Mouse (Mus musculus) monocyte, adult 5-6 weeks (primary cell): Measurements from ENCODE around the gene Rere. TPM values are rescaled to one million over a fixed set of nuclear protein-coding genes. Genes with fewer than 3 reads are reported as not detected.
"Not testable (repeated sequence)": the region's sequence is repeated elsewhere in the genome, so short reads cannot be mapped to it uniquely, and the experiment has no call there.

Source experiments
- ATAC-seq: fragments of 153-309, 156-312 bp; replicated peaks from 2 replicates; pipeline ENCODE4 v1.8.0; 2017; ENCODE audit warnings: mild to moderate bottlenecking; ENCODE audit not compliant: low TSS enrichment, insufficient number of reproducible peaks, severe bottlenecking, poor library complexity, low FRiP score
- total RNA-seq: library from RNA; stranded (forward); fragments of 200-1000, 200-491, 200-594 nt; gene quantifications from 3 replicates; pipeline ENCODE4 v1.2.3, GENCODE M21; 2017

The Rere gene
- total RNA-seq, 1 experiment from 2014 or later, result 11.1 TPM

DNA sequence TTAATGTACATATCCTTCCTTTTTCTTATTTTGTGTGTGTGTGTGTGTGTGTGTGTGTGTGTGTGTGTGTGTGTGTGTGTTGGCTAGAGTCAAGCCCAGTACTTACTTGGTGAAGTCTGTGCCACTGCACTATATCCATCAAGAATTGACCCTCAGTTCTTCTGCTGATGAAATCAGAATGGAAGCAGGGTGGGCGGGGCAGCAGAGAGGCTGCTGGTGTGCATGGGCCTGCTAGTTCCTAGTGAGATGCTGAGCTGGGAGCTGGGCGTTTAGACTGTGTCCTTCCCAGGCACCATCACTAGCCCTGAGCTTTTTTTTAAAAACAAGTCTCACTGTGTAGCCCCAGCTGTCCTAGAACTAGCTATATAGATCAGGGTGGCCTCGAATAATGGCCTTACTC is 313.6 kb downstream of the Rere start:
- ATAC-seq, result no peak

- no peak for ATAC-seq
Observed at GRCm38 (mm10) chr4:150595991-150596390, 314.5 kb downstream of the Rere start.

- ATAC-seq, result no peak
Observed at GRCm38 (mm10) chr4:150598686-150599085, 317.2 kb downstream of the Rere start.

GRCm38 (mm10) chr4:150599119-150599992 is 317.9 kb downstream of the Rere start:
- no peak for ATAC-seq

- not testable (repeated sequence) for ATAC-seq
Observed at GRCm38 (mm10) chr4:150600503-150600902, 319.1 kb downstream of the Rere start.

GRCm38 (mm10) chr4:150601489-150601888 is 320.0 kb downstream of the Rere start:
- no peak for ATAC-seq

GRCm38 (mm10) chr4:150603366-150604061 is 322.1 kb downstream of the Rere start:
- ATAC-seq, result no peak

GRCm38 (mm10) chr4:150605804-150606203 is 324.4 kb downstream of the Rere start:
- peak; percentile 66 for ATAC-seq

DNA sequence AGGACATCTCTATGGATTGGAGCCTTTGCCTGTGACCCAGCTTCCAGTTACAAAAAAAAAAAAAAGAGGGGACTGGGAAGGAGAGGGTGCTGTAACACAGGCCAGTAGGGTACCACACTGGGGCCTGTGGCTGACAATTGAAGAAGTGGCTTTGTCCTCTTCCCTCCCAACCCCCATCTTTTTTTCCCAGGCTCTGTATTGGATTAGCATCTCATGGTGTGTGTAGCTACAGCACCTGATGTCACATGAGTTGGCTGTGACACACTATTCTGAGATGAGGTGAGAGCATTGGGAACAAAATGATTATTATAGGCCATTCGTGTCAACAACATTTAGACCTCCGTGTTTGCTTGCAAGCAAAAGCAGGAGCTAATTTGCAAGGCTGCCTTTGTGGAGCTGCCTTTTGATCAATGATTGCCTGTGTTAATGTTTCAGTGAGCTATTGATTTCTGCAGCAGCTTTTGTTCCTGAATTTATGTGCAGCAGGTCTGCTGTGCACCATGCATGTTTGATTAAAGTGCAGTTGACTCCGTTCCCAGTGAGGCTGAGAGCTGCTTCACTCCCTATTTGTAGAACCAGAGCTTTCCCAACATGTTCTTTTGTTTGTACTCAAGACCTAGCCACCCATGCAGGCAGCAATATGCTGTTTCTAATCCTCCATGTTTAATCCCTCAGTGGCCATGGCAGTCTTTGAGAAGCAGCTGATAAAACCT is 325.2 kb downstream of the Rere start:
- ATAC-seq, result no peak

DNA sequence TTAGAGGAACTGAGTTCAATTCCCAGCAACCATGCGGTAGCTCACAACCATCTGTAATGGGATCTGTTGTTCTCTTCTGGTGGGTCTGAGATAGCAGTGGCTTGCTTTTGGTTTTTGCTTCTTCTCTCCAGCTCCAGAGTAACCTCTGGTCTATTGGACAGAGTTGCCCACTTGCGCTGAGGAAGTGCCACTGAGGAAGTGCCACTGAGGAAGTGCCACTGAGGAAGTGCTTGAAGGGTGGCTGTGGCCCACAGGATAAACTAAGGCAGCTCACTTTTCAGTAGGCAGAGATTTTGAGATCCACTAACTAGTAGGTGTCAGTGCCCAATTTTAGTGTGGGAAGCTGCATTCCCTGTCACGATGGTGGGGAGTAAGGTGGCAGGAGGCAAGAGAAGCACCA is 327.2 kb downstream of the Rere start:
- ATAC-seq, result no peak

DNA sequence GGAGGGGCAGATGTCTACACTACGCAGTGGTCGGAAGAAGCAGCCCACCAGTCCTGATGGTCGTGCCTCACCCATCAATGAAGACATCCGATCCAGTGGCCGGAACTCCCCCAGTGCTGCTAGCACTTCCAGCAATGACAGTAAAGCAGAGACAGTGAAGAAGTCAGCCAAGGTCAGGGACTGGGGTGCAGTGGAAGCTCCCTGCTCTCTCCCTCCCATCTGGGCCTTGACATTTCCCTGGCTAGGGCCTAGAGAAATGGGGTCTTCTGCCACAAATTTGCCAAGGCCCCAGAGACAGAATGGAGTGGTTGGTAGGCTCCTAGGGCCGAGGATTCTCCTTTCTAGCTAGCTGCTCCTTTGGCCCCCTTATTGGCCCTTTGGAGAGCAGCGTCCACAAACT is 332.3 kb downstream of the Rere start:
- no peak for ATAC-seq

DNA sequence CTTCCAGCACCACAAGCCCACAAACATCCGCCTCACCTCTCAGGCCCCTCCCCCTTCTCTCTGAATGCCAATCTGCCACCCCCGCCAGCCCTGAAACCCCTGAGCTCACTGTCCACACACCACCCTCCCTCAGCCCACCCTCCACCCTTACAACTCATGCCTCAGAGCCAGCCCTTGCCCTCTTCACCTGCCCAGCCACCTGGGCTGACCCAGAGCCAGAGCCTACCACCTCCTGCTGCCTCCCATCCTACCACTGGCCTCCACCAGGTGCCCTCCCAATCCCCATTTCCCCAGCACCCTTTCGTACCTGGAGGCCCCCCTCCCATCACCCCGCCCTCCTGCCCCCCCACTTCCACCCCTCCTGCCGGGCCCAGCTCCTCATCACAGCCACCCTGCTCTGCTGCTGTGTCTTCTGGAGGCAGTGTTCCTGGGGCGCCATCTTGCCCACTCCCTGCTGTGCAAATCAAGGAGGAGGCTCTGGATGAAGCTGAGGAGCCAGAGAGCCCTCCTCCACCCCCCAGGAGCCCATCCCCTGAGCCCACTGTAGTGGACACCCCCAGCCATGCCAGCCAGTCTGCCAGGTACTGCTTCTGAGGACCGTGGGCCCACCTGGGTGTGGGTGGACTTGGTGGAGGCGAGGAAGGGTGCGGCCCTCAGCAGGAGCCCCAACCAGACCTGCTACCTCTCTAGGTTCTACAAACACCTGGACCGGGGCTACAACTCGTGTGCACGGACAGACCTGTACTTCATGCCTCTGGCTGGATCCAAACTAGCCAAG is 334.0 kb downstream of the Rere start:
- no peak for ATAC-seq

DNA sequence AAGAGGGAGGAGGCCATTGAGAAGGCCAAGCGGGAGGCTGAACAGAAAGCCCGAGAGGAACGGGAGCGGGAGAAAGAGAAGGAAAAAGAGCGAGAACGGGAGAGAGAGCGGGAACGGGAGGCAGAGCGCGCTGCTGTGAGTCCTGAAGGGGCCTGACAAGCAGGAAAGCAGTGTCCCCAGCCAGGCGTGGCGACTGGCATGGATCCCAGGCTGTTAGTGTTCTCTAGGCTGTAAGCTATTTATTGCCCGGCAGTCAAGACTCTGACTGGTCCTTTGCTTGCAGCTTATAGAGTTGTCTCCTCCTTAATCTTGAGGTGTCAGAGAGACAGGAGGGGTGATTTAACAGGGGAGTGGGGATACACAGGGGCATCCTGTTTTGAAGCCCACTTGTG is 334.6 kb downstream of the Rere start:
- no peak for ATAC-seq

DNA sequence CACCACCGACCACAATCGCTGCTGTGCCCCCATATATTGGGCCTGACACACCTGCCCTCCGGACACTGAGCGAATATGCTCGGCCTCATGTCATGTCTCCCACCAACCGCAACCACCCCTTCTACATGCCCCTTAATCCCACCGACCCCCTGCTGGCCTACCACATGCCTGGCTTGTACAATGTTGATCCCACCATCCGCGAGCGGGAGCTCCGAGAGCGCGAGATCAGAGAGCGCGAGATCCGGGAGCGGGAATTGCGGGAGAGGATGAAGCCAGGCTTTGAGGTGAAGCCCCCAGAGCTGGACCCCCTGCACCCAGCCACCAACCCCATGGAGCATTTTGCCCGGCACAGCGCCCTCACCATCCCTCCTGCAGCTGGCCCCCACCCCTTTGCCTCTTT is 335.4 kb downstream of the Rere start:
- no peak for ATAC-seq

- ATAC-seq, result no peak
Observed at GRCm38 (mm10) chr4:150619011-150619410, 337.6 kb downstream of the Rere start.

GRCm38 (mm10) chr4:150622641-150623040 is 341.2 kb downstream of the Rere start:
- no peak for ATAC-seq

DNA sequence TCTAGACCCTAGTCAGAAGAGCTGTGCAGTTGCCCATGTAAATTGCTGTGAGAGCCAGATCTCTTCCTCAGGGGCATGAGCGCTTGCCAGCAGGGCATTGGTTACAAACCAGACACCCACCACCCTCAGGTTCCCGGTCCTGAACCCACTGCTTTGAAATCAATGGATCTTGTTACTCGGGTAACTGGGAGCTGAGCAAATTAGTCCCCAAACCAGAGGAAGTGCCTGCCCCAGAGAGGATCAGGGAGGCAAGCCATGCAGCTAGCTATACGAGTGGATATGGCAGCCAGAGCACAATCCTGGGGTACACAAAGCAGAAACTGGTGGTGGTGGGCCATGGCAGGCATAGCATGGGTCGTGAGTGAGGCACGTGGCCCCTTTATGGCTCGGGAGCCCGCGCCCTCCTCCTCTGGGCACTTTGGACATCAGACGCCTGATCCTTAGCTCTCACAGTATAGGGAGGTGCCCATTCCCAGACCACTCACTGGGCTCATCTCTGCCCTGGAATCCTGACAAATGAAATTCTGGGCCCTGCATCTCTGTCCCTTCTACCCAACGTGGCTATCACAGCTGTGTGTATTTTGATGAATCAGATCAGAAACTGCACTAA is 342.9 kb downstream of the Rere start:
- ATAC-seq, result no peak

- ATAC-seq, result no peak
Observed at GRCm38 (mm10) chr4:150624933-150625332, 343.5 kb downstream of the Rere start.
